Mouse (Mus musculus) heart, postnatal 10 days (tissue): ENCODE measurements around the gene Pmp22. TPM values are rescaled to one million over a fixed set of nuclear protein-coding genes. Genes with fewer than 3 reads are reported as not detected.

Experiments used
- DNase-seq, 2 experiments: peaks; one replicate each; pipeline ENCODE4 v3.0.0; 2021
- intact Hi-C: fragments of 180-260 bp; cut with DNase I; formaldehyde crosslinking; loops from one replicate; pipeline ENCODE4 v1.15.1; 2025
- total RNA-seq, 2 experiments: library from RNA; stranded (reverse); gene quantifications; 2 replicates each; pipeline ENCODE4 v1.2.3; 2021

Gene Pmp22
- total RNA-seq, 2 experiments from 2014 or later = 81.7 to 120 TPM

DNA sequence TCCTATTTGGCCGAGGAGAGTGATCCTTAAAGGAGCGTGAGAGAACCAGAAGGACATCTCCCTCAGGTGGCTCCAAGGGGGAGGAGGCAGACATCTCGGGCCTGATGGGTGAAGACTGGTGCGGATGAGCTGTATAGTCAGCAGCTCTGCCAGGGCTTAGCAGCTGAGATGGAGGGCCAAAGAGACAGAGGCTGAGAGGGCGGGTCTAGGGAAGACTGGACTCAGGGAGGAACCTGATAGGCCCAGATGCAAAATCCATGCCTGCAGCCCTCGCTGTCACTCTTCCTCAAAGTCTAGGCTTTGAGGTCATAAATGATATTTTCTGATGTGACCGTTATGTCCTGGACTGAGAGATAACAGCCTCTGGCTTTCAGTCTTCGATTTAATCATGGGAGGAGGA lies 1.8 kb upstream of the Pmp22 start:
- DNase-seq = no peak
- intact Hi-C loops = no loop called here

DNA sequence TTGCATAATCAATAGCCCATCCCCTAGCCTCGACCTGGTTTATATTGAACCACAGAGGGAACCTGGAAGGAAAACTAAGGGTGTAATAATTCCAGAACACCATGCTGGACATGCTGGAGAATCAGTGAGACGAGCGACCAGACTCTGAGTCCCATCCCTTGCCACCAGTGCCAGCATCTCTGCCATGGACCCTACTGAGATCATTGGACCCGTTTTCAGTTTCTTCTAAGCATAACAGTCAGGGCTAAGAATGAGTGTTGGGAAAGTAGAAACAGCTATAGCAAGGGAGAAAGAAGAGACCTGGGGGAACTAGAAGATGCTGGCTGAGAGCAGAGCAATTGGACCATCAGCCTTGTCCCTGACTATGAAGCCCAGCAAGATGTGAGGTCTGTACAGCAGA lies 1.3 kb upstream of the Pmp22 start:
- intact Hi-C loops = no loop called here
- DNase-seq = no peak

DNA sequence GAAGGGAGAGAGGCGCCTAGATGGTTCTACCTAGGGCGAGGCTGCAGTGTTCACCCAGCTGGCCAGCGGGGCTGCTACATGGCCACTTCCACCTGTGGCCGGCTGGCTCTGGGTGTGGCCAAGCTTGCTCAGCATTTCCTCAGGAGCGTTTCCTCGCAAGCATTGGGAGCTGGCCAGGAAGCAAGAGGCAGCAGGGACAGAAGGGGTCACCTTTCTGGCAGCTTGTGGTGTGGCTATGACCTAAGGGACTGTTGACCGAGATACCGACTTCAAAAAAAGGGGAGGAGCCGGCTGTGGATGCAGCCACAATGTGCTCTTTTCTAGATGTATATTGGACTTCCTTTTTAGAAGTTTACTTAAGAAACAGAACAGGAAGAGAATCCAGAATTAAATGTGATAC lies 593 bp downstream of the Pmp22 start:
- intact Hi-C loops = no loop called here
- DNase-seq = peak; percentile 70 to 72

DNA sequence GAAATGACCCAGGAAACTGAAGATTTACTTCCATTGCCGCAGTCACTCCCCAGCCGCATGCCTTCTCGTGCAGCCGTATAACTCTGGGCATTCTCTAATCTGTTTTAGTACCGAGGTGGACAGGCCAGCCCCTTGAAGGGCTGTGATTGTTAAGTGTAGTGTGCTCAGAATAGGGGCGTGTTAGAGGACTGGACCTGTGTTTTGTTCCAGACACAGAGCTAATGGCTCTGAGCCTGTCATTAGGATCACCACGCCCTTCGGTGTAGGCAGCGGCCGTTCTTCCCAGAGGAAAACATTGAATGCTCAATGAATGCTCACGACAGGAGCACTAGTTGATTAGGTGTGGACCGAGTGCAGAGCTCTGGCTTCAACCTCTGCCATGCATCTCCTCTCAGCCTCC lies 1.1 kb downstream of the Pmp22 start:
- intact Hi-C loops = loop anchor here (2.0 to 5.0 kb wide), 2 partner anchors 131 to 148 kb away; no protein-coding TSS in a partner anchor
- peak in 1 of 2 experiments; percentile 47 for DNase-seq

DNA sequence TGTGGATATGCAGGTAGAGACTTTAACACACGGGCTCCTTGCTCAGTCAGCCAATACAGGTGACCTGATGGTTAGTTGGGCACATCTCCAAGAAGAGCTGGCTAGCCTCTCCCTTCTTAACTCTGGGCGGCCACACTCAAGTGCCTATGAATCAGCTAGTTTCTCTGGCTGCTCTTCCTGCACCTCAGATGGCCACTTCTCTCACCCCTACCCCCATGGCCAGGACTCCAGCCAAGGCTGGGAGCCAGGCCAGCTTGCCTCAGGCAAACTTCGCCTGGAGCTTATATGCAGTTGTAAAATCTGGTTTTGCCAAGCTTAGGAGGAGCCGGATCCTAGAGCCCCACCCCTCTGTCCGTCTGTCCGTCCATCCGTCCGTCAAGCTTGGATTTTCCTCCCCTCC lies 1.7 kb downstream of the Pmp22 start:
- DNase-seq = peak; percentile 91
- intact Hi-C loops = loop anchor here (2.0 to 5.0 kb wide), 2 partner anchors 132 to 148 kb away; no protein-coding TSS in a partner anchor

DNA sequence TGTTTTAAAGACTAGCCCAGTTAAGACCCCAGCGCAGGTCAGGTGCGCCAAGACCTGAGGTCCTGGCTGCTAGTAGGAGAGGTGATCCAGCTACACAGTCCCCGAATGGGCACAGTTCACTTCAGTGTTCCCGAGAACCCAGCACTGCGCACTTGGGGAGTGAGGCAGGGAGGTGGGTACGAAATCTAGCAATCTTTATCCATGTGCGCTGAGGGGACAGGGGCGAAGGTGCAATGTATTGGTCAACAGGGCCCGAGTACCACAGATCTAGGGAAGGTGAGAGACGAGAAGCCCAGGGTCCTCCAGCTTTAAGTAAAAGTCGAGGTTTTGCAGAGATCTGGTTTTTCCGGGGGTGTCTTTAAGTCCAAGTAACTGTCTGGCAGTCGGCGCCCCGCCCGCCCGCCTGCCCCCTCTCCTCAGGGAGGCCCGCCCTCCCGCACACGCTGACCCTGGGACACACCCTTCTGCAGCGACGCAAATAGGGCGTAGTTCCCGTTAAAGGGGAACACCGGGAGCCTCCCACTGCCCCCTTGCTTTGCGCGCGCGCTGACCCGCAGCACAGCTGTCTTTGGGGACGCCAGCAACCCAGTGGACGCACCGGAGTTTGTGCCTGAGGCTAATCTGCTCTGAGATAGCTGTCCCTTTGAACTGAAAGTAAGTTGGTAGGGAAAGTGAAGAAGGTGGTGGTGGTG lies 2.4 kb downstream of the Pmp22 start:
- intact Hi-C loops = loop anchor here (2.0 to 5.0 kb wide), 2 partner anchors 132 to 149 kb away; no protein-coding TSS in a partner anchor
- DNase-seq = peak; percentile 80 to 82

DNA sequence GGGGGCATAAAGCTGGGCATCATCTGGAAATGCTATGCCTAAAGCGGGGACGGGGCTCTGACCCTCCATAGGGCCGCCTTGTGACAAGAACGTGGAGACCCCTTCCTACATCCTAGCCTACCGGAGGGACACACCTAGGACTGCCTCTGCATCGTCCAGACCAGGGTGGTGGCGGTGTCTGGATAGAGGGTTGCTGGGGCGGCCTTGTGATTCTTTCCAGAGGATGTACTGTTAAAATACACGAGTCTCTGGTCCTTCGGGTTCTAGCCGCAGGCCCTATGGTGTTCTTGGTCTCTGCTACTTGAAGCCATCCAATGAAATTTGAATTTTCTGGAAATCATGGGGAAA lies 2.9 kb downstream of the Pmp22 start:
- intact Hi-C loops = loop anchor here (2.0 to 5.0 kb wide), 2 partner anchors 133 to 149 kb away; no protein-coding TSS in a partner anchor

DNA sequence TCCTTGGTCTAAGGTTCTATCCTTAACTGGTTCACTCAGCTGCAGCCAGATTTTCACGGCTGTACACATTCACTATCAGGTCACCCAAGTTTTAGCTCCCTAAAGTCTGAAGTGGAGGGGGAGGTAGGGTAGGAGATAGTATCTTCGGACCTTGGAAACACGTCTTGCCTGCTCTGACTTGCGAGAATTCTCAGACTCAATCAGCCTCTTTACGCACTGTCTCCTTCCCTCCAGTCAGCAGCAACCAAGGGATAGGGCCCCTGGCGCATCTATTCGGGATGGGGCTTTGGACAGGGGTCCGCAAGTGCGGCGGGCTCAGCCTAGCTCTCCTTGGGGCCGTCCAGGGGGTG lies 3.3 kb downstream of the Pmp22 start:
- intact Hi-C loops = loop anchor here (5.0 kb wide), 1 partner anchor 150 kb away; no protein-coding TSS in a partner anchor

More for the DNA sequence above, 2.9 kb downstream of the Pmp22 start:
- DNase-seq = no peak

DNA sequence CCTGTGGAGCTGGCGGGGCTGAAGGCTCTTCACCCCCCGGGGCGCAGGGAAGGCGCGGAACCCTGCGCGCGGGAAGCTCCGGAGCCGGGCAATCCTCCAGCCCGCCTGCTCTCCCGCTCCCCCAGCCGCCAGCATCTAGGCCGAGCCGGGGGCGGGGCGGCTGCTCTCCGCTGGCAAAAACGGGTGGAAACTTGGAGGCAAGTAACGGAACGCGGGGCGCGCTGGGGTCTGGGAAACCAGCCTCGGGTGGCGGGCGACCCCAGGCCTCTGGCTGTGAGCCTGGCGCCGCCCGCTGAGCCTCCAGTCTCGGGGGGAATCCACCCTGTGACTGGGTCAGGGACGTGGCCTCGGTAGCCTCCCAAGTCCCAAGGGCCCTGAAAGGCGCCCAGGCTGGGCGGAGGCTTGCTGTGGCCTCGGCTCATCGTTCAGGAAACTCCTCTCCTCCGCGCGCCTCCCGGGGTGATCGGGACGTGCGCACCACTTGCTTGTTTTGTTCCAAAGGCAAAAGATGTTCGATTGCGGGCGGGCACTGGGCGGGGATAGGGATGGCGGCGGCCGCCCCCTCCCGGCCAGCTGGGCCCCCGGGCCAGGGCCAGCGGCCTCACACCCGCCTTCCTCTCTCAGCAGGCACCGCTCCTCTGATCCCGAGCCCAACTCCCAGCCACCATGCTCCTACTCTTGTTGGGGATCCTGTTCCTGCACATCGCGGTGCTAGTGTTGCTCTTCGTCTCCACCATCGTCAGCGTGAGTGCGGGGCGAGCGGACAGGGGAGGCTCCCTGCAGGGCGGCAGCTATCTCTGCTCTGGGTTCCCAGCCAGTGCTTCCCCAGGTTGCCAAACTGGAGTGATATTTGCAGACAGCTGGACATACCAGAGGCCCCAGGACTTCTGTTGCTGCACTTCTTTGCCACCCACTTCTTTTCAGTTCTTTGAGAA lies 4.0 kb downstream of the Pmp22 start:
- intact Hi-C loops = loop anchor here (5.0 kb wide), 1 partner anchor 150 kb away; no protein-coding TSS in a partner anchor
- DNase-seq = peak; percentile 84 to 86

More for the DNA sequence above, 3.3 kb downstream of the Pmp22 start:
- no peak for DNase-seq

DNA sequence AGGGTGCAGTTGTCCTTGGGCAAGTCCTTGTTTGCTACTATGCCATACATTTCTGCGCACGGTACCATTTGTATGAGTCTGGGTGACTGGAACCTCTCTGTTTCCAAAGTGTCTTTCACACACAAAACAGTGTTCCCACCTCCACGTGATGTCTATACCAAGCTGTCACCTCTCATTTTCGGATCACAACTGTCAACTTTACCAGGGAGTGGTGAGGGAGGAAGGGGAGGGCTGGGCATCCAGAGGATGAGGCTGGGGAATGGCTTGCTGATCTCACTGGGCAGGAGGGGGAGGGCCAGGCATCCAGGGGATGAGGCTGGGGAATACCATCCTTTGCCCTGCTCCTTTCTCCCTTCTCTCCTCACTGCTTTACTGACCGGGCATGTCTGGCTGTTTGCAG lies 5.2 kb downstream of the Pmp22 start:
- no peak for DNase-seq
- intact Hi-C loops = loop anchor here (5.0 kb wide), 1 partner anchor 152 kb away; no protein-coding TSS in a partner anchor

DNA sequence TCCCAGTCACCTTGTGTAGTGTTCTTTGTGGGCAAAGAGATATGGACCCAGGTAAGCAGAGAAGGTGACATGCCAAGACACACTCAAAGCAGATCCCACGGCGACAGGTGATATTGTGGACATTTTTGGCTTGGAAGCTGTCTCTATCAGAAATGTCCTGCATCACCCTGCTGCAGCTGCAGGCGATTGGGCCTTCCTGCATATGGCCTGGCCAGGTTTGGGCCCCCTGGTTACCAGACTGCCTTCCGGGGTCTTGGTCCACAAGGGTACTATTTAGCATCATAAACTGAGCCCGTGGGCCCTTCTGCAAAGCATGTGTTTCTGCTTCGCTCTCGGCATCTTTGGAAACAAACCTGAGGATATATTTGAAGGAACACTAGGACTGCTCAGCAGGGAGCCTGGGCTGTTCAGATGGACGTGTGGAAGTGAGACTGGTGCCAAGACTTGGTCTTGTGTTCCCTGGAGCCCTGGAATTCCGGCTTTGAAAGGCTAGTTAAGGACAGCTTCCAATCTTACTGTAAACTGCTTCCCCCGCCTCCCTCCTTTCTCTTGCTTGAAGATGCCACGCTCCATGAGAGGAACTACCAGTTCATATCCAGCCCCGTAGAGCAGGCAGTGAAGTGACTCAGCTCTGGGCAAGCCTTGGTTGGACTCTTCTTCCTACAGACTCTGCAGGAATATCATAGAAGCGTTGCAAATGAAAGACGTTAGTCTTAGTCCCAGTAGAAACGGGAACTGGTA lies 6.1 kb downstream of the Pmp22 start:
- intact Hi-C loops = loop anchor here (1.0 to 5.0 kb wide), 3 partner anchors 153 to 393 kb away; no protein-coding TSS in a partner anchor
- DNase-seq = peak; percentile 57 to 59

DNA sequence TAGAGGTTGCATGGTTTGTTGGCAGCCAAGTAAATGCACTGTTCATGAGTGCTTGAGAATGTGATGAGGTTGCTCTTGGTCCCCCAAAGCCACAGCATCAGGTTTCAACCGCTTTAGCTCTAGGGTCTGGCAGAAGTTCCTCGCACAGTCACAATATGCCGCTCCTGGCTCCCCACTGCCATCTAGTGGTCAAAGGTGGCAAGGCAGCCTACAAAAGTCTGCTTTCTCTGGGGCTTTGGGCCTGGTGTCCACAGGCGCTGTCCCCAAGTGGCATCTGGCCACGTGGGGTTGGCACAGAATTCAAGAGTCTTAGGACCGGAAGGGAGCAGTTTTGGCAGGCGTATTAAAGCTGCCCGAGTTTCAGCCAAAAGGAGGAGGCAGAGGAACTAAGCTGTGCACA lies 6.8 kb downstream of the Pmp22 start:
- intact Hi-C loops = loop anchor here (1.0 to 5.0 kb wide), 2 partner anchors 214 to 393 kb away; no protein-coding TSS in a partner anchor
- DNase-seq = peak; percentile 98 to 99

DNA sequence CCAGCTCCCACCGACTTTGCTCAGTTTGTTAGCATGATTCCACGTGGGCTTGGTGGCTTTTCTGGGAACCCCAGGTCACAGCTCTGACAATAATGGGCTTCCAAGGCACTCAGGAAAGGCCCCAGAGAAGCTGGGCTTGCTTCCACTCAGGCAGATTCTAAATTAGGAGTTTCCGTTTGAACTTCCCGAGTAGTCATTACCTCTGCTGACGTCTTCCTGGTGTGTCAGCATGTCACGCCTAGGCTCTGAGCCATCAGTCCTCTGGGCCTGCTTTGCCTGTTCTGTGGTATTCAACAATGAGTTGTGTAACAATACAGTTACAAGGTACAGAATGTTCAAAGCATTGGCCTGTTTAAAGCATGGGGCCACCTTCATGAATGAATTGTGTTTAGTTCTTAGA lies 7.4 kb downstream of the Pmp22 start:
- peak; percentile 84 to 88 for DNase-seq
- intact Hi-C loops = loop anchor here (5.0 kb wide), 1 partner anchor 394 kb away; no protein-coding TSS in a partner anchor

DNA sequence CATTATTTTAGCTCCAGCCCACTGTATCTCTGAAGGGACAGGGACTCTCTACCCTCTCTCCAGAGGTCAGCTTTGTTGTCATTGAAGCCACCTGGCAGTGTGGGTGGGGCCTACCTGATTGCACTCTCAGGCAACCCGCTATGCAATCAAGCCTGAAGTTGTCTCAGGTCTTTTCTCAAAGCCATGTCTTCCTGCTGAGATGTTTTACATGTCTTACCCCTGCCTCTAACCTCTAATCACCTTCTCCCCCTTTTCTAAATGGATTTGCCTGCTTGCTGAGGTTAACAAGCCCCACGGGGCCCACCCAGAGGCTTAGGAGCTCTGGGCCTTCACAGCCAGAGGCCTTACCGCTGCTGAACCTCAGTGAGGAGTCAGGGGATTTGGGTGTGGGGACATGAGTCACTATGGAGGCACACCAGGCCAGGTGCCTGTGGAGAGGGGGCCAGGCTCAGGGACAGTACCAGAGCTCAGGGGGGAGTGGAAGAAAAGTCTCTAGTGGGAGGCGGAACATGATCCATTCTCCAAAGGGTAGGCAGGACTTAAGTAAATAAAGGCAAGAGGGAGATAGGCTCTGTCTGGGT lies 8.1 kb downstream of the Pmp22 start:
- intact Hi-C loops = loop anchor here (5.0 kb wide), 1 partner anchor 395 kb away; no protein-coding TSS in a partner anchor

DNA sequence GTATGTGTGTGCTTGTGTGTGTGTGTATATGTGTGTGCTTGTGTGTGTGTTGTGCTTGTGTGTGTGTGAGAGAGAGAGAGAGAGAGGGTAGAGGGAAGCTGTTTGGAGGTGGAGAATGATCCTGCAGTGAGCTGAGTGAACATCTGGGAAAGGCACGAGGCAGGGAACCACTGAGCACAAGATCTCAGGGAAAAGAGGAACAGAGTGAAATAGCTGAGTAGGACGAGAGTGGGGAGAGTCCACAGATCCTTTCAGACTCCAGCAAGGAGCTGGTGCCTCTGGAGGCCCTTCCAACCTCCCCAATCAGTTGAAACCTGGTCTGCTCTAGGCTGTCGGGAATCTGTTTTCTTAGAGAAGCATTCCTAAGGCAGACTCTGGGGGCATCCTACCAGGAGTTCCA lies 10.0 kb downstream of the Pmp22 start:
- DNase-seq = no peak
- intact Hi-C loops = loop anchor here (5.0 kb wide), 1 partner anchor 396 kb away; no protein-coding TSS in a partner anchor

More for the DNA sequence above, 8.1 kb downstream of the Pmp22 start:
- DNase-seq = no peak

DNA sequence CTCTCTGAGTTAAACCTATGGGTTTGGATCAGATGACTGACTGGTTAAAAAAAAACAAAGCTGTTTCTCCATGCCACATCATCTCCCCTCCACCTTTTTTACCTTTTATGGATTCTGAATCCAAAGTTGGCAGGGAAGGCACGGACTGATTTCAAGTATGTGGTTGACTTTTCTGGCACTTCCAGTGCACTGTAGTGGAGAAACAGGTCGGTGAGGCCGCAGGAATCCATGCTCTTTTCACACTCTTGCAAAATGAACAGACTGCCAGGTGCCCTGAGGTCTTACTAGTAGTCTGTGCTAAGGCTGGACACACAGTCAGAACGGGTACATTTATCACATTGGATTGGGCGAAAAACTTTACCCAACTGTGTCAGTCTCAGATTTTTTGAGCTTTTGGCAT lies 13.5 kb downstream of the Pmp22 start:
- no peak for DNase-seq
- intact Hi-C loops = no loop called here

DNA sequence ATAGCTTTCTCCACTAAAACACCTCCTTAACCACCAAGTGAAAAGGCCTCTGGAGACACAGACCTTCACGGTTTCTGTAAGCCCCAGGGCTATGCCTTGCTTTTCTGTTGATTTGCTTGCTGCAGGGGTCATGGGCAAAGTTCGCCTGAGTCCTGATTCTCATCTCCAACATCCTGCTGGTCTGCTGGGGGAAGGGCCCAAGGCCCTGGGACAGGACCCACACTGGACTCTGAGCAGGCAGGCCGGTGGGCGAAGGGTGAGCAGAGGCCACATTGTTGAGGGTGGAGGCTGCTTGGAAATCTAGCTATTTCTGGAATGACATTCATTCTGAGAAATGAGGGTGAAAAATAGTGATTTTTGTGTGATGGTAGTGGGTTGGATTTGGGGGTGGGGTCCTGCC lies 14.0 kb downstream of the Pmp22 start:
- intact Hi-C loops = no loop called here
- DNase-seq = no peak

DNA sequence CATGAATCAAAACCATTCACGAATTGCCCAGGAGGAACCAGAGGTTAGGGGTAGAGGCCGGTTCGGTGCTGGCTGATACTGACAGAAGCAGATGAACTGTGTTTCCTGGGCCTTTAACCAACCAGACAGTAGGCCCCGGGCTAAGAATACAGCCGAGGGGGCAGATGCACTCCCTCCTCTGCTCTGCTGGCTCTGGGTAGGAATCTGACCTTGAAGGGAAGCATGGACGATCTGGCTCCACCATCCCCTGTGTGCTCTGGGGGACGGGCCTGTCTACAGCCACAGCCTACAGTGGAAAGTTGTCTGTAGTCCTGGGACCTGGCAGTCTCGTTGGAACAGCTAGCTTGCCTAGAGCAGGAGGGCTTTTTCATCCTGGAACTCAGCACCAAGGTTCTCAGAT lies 14.7 kb downstream of the Pmp22 start:
- intact Hi-C loops = no loop called here
- DNase-seq = peak; percentile 68 to 71

DNA sequence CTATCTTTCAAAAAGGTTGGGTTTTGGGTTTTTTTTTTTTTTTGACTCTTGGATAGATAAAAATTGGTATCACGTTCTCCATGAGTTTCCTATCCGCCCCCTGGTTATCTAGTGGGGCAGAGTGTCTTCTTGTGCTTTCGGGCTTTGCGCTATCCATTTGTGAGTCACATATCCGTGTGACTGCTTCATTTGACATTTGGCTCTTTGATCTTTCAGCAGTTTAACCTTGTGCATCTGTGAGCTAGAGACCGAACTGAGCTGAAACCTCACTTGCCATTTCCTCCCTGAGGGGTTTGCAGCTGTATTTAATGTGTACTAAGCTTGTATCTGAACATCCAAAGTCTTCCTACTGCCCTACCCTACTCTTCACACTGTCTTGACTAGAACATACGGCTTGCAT lies 17.8 kb downstream of the Pmp22 start:
- intact Hi-C loops = no loop called here
- no peak for DNase-seq

DNA sequence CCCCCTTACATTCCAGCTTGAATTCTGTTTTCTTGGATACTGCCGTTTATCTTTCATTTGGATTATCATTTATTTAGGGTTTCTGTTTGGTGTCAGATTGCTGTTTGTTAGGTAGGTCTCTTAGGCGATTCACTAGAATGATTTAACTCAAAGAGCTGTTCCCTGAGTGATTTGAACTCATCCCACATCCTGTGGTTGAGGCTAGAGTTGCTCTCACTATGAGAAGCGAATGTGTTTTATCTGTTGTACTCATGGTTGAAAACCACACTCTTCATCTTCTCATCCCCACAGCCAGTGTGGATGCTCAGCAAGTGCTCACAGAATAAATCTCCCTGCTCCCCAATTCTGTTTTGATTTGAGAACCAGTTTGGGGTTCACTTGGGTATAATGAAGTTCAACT lies 19.5 kb downstream of the Pmp22 start:
- DNase-seq = no peak
- intact Hi-C loops = no loop called here
